Mouse (Mus musculus): ENCODE data around the gene Nhs. TPM values are rescaled to one million over a fixed set of nuclear protein-coding genes. Genes with fewer than 3 reads are reported as not detected.
"Not testable (repeated sequence)": the region's sequence is repeated elsewhere in the genome, so short reads cannot be mapped to it uniquely, and the experiment has no call there.

Nhs gene
- total and polyA plus RNA-seq, 2 experiments from 2014 or later: 4.3 to 19.1 TPM

DNA sequence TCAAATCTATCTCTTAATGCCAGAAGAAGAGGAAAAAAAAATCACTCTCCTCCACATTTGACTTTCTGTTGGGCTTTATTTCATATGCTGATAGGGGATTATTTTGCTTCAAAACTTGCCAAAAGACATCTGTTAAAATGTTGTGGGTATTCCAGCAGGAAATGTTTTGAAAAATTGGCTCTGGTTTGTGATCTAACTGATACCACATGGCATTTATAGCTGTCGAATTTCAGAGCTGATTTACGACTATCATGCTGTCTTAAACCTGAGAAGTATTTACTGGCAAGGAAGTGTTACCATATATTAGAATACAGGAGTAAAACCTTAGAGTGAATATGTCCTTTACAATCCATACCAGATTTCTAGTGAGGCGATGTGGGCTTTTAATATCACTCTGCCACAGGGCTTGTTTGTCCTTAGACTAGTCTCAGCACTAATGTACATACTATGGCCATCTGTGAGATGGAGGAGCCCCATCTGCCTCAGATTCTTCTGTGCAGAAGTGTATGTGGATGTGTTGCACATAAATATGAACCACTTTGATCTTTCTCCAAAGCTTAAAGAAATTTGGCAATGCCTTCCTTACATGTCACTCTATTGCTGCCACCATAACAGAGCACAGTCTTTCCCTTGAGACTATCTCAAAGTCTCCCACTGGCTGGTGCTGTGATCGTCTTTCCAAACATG, 305.8 kb downstream of the Nhs start:
- Histone ChIP-seq H3K27ac (ENCODE audit: low read depth, low read length) (no peak overlapping the region), H3K4me1 (ENCODE audit: insufficient read depth, low read length) (no peaks in the 10 kb centered on the region), H3K36me3 (ENCODE audit: insufficient read depth, low read length) (no peaks in the 10 kb centered on the region), H3K9ac (replicated peaks; ENCODE audit: low read length, poor library complexity, severe bottlenecking) (no peak overlapping the region), H3K4me3 (ENCODE audit: low read depth, low read length) (no peak overlapping the region), H3K9me3 (ENCODE audit: low read length) (no peaks in the 10 kb centered on the region), H3K27me3 (ENCODE audit: insufficient read depth, low read length) (no peaks in the 10 kb centered on the region; the same call in 1 of the 2 replicates), H3K4me2 (ENCODE audit: low read depth, low read length, poor library complexity, severe bottlenecking) (no peak overlapping the region)
- DNase-seq (ENCODE audit: low spot score) (no peak), ATAC-seq (ENCODE audit: low FRiP score) (no peak)
- no peak for TF ChIP-seq CTCF (IDR thresholded peaks at IDR 0.05)
- WGBS: 62% methylated on average over 4 of the region's 4 CpGs

DNA sequence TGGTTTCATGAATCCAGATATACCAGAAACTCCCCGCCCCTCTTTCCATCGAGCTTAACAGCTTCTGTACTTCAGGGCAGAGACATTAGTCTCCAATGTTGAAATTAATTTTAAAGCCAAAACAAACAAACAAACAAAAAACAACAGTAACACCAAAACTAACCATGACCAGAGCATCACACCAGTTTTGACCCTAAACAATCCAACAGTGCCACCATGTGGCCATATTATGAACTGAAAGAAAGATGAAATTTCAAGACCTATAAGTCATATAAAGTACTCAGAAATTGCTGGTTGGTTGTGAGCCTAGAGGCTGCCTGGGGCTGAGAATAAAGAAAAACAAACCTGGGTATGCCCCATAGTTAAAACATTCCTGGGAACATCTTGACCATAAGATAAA, 333.3 kb downstream of the Nhs start:
- not testable (repeated sequence) for H3K4me2 ChIP-seq (ENCODE audit: low read depth, low read length, poor library complexity, severe bottlenecking); ATAC-seq (ENCODE audit: low FRiP score)

DNA sequence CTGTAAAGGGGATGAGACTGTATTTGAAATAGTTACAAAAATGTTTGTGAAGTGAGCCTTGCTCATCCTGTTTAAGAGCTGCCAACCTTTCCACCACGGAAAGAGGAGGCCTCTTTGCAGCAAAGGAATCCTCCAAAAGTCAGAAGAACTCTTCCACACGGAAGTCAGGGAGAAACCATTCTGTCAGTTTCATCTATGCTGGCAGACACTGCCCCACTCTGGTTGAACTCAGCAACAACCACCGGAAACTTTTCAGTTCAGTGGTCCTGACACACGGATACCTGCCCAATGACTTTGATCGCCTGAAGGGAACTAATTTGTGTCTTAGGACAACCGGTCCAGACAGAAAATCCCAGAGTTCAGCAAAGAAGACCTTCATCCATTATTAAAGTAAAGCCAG, 369.3 kb downstream of the Nhs start:
- H3K4me1 ChIP-seq (ENCODE audit: insufficient read depth, low read length): no peaks in the 10 kb centered on the region
- H3K4me3 ChIP-seq (ENCODE audit: low read depth, low read length): no peak overlapping the region
- no peak overlapping the region for H3K27ac ChIP-seq (ENCODE audit: low read depth, low read length)
- peak; percentile 74 for TF ChIP-seq CTCF (IDR thresholded peaks at IDR 0.05)
- 30% methylated on average over 6 of the region's 6 CpGs for WGBS
- DNase-seq (ENCODE audit: low spot score) (peak; percentile 63), ATAC-seq (ENCODE audit: low FRiP score) (no peak)
- no peaks in the 10 kb centered on the region for H3K36me3 ChIP-seq (ENCODE audit: insufficient read depth, low read length)
- H3K9me3 ChIP-seq (ENCODE audit: low read length): no peaks in the 10 kb centered on the region
- H3K4me2 ChIP-seq (ENCODE audit: low read depth, low read length, poor library complexity, severe bottlenecking): no peak overlapping the region
- H3K27me3 ChIP-seq (ENCODE audit: insufficient read depth, low read length): peaks cover 4% of the 10 kb centered on the region; the same call in 1 of the 2 replicates
- no peak overlapping the region for H3K9ac ChIP-seq (replicated peaks; ENCODE audit: low read length, poor library complexity, severe bottlenecking)

More for the DNA sequence above, 333.3 kb downstream of the Nhs start:
- H3K4me3 ChIP-seq (ENCODE audit: low read depth, low read length); H3K27ac ChIP-seq (ENCODE audit: low read depth, low read length); H3K27me3 ChIP-seq (ENCODE audit: insufficient read depth, low read length); H3K9ac ChIP-seq (replicated peaks; ENCODE audit: low read length, poor library complexity, severe bottlenecking); H3K9me3 ChIP-seq (ENCODE audit: low read length); H3K4me1 ChIP-seq (ENCODE audit: insufficient read depth, low read length); H3K36me3 ChIP-seq (ENCODE audit: insufficient read depth, low read length): not testable (repeated sequence)
- WGBS: 14% methylated on average over 2 of the region's 2 CpGs
- TF ChIP-seq CTCF (IDR thresholded peaks at IDR 0.05): peak; percentile 77
- DNase-seq (ENCODE audit: low spot score): peak; percentile 40
